Mouse (Mus musculus): ENCODE measurements at regions not wholly inside any gene's neighbourhood (a gene's known extent, or its start where the extent isn't known, plus 50 kb on each side); places are given as distances from the start of the nearest gene placed in this dataset.
"Not testable (repeated sequence)": the region's sequence is repeated elsewhere in the genome, so short reads cannot be mapped to it uniquely, and the experiment has no call there.

DNA sequence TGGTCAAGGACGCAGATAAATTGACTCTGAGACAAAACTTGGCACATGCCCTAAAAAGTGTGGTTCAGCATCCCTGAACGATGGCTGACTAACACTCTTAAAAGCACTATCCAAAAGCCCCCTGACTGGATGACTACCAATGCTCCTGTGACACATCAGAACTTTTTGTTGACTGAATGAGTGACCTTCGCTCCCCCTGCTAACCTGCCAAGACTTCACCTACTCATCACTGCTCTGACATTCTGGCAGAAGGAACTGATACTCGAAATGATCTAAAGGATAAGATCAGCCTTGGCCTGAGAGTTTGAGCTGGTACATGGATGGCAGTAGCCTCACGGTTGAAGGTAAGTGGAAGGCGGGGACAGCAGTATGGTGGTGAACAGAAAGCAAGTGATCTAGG lies 62.4 kb upstream of the Tgm3 start:
- not testable (repeated sequence) for DNase-seq (ENCODE audit: low read depth, low spot score)

GRCm38 (mm10) chr2:129952486-129952885 lies 59.7 kb upstream of the Tgm3 start:
- DNase-seq (ENCODE audit: low read depth, low spot score): no peak

DNA sequence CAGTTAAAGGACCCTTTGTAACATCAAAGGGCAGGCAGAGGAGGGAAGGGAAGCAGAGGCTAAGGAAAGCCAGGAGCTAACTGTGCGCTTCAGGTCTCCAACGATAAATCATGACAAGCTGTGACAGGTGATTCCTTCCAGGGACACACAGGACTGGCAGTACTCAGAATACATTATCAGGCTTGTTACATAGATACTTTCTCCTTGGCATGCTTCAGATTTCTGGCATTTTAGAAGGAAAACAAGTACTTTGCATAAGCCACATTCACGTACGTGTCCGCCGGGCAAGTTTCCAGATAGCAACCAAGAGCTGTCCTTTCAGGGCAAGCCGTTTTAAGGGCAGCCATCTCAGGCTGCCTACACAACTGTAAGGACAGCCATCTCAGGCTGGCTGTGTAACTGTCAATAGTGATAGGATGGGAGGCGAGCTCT lies 56.9 kb upstream of the Tgm3 start:
- no peak for DNase-seq (ENCODE audit: low read depth, low spot score)

DNA sequence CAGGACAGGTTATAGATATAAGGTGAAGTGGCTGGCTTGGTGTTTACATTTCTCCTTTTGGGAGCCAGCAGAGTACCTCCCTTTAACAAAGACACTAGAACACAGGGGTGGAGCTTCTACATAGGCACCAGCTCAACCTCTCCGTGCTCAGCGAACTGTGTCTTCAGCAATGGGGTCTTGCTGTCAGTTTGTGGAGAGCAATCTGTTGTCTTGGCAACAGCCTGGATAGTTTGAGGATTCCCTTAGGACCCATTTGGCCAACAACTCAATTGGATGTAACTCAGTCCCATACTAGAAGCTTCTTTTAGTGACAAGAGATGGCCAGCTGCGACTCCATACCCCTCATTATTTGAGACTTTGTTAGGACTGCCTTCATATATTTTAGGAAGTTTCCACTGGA lies 54.0 kb upstream of the Tgm3 start:
- DNase-seq (ENCODE audit: low read depth, low spot score): no peak

DNA sequence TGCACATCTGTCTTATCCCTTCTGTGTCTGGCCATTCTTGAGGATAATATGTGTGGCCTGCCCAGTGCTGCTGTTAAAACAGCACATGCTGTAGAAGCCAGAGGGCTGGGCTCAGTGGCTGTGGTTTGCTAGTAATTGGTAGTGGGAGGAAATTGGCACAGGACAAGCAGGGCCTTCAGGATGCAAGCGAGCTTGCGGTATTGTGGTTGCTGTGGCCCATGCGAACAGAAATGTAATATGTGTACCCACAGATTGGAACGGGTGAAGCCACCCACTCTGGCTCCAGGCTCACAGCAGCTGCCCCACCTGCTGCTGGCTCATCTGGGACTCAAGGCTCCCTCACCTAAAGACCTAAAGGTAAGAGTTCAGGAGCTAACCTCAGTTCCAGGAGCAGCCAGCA lies 51.8 kb upstream of the Tgm3 start:
- no peak for DNase-seq (ENCODE audit: low read depth, low spot score)

- no peak for DNase-seq (ENCODE audit: low read depth, low spot score)
Observed at GRCm38 (mm10) chr2:129961522-129961921, 50.6 kb upstream of the Tgm3 start.
